Mouse (Mus musculus): ENCODE data around the gene Siah1a.

GRCm38 (mm10) chr8:86694011-86694410 is 51.7 kb downstream of the Siah1a start:
- TF ChIP-seq CTCF (conservative IDR thresholded peaks at IDR 0.05; ENCODE audit: insufficient read depth, insufficient read length, low read depth, low read length) (no peak), POLR2A (IDR thresholded peaks at IDR 0.05; ENCODE audit: low read depth, low read length) (no peak)

Data from kidney, adult 2 months (tissue).